Mouse (Mus musculus): ENCODE data around the gene Prdm11.

DNA sequence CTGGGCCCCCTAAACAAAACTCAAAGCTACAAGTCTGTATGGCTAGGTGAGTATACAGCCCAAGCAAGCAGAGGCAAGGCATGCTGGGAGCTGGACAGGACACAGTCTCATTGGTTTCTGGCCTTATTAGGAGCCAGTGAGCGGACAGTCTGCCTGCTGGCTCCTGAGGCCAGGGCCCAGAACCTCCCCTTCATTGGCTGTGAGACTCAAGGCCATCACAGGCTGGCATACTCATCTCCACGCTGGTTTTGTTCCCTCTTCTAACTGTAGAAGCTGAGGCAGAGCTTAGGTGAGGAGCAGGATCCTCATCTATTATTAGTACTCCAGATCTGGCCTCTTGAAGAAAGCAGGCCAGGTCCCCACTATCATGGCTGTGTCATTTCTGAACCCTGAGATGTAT lies 60.8 kb downstream of the Prdm11 start:
- TF ChIP-seq CTCF (IDR thresholded peaks at IDR 0.05; ENCODE audit: control insufficient read depth, insufficient read depth, insufficient replicate concordance, low read depth, low read length) (no peak), POLR2A (IDR thresholded peaks at IDR 0.05; ENCODE audit: control insufficient read depth, low read depth, low read length) (no peak)

Measured in testis, adult 2 months (tissue).